Mouse (Mus musculus) limb, embryonic 14.5 days (tissue): ENCODE results near the gene Arhgdia. TPM values are rescaled to one million over a fixed set of nuclear protein-coding genes. Genes with fewer than 3 reads are reported as not detected.

Experiments
- ATAC-seq: fragments of 200-750 bp; cut with Nextera tagmentation; 2 replicates; pipeline ENCODE4 v1.8.0; 2017; ENCODE audit warnings: low read depth, moderate number of reproducible peaks, moderate TSS enrichment; ENCODE audit not compliant: low FRiP score
- DNase-seq: peaks from one replicate; pipeline ENCODE4 v3.0.0-alpha.2; 2015; ENCODE audit warnings: low spot score
- H3K27ac ChIP-seq: fragments of 300-500 bp; sonication (generic); replicated peaks from 2 replicates; pipeline ENCODE4 v1.5.1; 2014; ENCODE audit warnings: low read depth, mild to moderate bottlenecking, low read length, moderate library complexity, mixed read lengths
- H3K27me3 ChIP-seq: fragments of 300-500 bp; sonication (generic); 2 replicates; pipeline ENCODE4 v1.6.1; 2014; ENCODE audit warnings: low read length, mixed read lengths; ENCODE audit not compliant: control insufficient read depth, insufficient read depth
- H3K36me3 ChIP-seq: fragments of 300-500 bp; sonication (generic); 2 replicates; pipeline ENCODE4 v1.6.1; 2014; ENCODE audit warnings: mild to moderate bottlenecking, low read length, moderate library complexity, mixed read lengths; ENCODE audit not compliant: control insufficient read depth, insufficient read depth
- H3K4me1 ChIP-seq: fragments of 300-500 bp; sonication (generic); 2 replicates; pipeline ENCODE4 v1.6.1; 2014; ENCODE audit warnings: antibody characterized with exemption, low read length, mixed read lengths; ENCODE audit not compliant: control insufficient read depth, insufficient read depth
- H3K4me2 ChIP-seq: fragments of 300-500 bp; sonication (generic); replicated peaks from 2 replicates; pipeline ENCODE4 v1.6.1; 2014; ENCODE audit warnings: low read depth, mild to moderate bottlenecking, low read length, moderate library complexity; ENCODE audit not compliant: severe bottlenecking
- H3K4me3 ChIP-seq: fragments of 300-500 bp; sonication (generic); replicated peaks from 2 replicates; pipeline ENCODE4 v1.5.1; 2014; ENCODE audit warnings: low read length
- H3K9ac ChIP-seq: fragments of 300-500 bp; sonication (generic); 2 replicates; pipeline ENCODE4 v1.6.1; 2014; ENCODE audit warnings: mild to moderate bottlenecking, low read depth, low read length, moderate library complexity; ENCODE audit not compliant: severe bottlenecking
- H3K9me3 ChIP-seq: fragments of 300-500 bp; sonication (generic); 2 replicates; pipeline ENCODE4 v1.6.1; 2016; ENCODE audit warnings: low read length; ENCODE audit not compliant: control insufficient read depth
- POLR2A ChIP-seq: fragments of 200-500 bp; IDR thresholded peaks from 2 replicates; pipeline ENCODE4 v1.8.0; 2012; ENCODE audit warnings: inconsistent platforms, mild to moderate bottlenecking, moderate library complexity, borderline replicate concordance; ENCODE audit not compliant: insufficient read depth, insufficient read length; ENCODE audit errors: extremely low read depth
- WGBS: fragments of 180-500 bp; shearing (Covaris S2); extraction: QIAGEN DNeasy Blood & Tissue Kit; methylation state at CpG from one replicate; pipeline ENCODE4 v1.1.7; 2014; 5-methylcytosine and 5-hydroxymethylcytosine counted together
- polyA plus RNA-seq, 2 experiments: library from polyadenylated mRNA; depleted of rRNA in 1 of 2; stranded (reverse) in 1 of 2; unstranded in 1 of 2; fragments of >200 nt; fragmentation: Nextera tagmentation in 1 of 2; extraction: Ambion mirVana in 1 of 2; gene quantifications; 2 replicates each; pipeline versions ENCODE4 v1.2.1 to v1.2.3; 2012 to 2014

Arhgdia gene
- polyA plus RNA-seq, 2 experiments, result 566 to 610 TPM

DNA sequence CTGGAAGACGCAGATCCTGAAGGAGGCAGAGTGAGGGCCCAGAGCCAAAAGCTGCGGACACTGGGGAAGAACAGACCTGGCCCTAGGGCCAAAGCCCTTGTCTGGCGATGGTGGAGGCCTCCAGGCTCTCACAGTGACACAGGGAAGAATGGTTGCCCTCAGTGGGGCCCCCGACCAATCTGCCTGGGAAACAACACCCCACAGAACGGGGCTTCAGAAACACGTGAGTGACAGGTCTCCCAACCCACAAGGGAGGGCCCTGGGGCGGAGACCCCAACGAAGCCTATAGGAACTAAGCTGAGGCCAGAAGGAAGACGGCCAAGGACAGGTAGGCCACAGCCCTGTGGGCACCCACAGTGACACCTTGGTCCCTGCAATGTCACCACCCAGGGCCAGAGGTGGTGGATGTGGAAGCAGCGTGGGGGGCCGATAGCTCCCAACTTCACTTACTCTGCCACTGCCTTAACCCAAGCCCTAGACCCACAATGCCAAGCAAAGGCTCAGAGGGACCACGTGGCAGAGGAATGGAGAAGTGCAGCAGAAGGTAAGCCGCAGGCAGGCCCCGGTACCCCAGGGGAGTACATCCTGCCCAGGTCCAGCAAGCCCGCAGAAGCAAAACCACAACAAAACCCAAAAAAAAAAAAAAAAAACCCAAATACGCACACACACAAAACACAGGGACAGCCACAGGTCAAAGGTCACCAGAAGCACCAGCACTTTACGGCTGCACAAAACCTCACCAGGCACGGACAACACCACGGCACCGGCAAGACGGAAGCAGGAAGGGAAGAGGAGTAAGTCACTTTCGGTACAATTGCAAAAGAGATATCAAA lies 46.3 kb upstream of the Arhgdia start:
- H3K4me1 ChIP-seq, result peaks cover 15% of the 10 kb centered on the region
- ATAC-seq, result no peak

DNA sequence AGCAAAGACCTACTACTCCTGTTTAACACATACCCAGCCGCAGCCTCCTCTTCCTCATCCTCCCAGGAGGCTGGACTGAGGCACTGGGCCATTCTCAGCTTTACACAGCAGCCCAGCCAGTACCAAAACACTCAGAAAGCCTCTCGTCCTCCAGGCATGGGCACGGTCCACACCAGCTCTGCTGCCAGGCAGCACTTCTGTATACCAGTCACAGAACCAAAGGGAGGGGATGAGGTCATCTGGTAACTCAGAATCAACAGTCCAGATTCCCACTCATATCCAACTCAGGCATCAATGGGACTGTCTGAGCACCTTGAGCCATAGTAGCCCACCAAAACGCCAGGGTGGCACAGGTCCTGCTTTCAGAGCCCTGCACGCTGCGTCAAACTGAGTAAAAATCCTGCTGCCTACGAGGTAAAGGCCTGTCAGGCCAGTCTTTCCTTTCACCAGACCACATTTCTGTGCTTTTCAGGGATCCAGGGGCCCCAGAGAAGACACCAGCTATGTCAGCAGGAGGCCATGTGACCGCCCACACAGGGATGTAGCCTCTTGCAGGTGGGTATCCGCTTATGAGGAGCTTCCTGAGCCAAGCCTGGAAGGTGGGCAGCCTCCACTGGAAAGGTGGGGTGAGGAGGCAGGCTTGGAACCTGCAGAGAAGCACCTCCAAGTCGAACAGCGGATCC lies 45.5 kb upstream of the Arhgdia start:
- no peak overlapping the region for H3K27ac ChIP-seq

More for the DNA sequence above, 46.3 kb upstream of the Arhgdia start:
- H3K4me3 ChIP-seq, result no peak overlapping the region
- H3K9ac ChIP-seq, result no peak overlapping the region
- H3K27ac ChIP-seq, result no peak overlapping the region
- DNase-seq, result no peak
- H3K4me2 ChIP-seq, result no peak overlapping the region
- peaks cover 33% of the 10 kb centered on the region for H3K36me3 ChIP-seq
- H3K27me3 ChIP-seq, result no peaks in the 10 kb centered on the region
- no peaks in the 10 kb centered on the region for H3K9me3 ChIP-seq
- TF ChIP-seq POLR2A, result no peak
- 78% methylated on average over 22 of the region's 22 CpGs for WGBS

DNA sequence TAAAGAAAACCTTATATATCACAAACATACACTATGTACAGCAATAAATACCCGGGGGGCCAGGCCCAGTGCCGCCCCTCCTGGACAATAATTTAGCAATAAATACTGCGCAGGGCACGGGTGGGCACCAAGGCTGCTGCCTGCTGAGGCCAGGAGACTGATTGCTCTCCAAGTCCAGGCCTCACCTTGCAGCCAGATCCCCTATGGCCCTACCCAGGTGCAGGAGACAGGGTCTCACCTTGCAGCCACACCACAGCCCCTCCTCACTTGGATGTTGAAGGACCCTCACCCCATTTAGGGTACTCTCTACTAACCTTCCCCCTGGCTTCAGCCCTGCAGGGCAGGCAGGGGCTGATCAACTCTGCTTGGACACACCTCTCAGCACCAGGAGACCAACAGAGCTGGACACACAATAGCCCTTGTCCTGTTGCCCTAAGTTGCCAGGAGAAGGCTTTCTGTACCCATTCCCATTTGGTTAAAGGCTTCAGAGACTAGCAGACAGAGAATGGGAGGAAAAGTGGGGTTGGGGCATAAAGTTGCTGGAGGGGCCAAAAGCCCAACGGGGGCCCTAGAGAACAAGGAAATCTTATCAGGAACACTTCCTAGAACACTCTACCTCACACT lies 43.8 kb upstream of the Arhgdia start, which contains the start of gene Sirt7:
Gene Sirt7 (minus strand): TSS at position 89 of the 624 bp plus-strand sequence.
- H3K4me1 ChIP-seq, result peaks cover 4% of the 10 kb centered on the region; the same call in 1 of the 2 replicates
- ATAC-seq, result peak; percentile 9; the same call in 1 of the 2 replicates
- no peak for TF ChIP-seq POLR2A
- no peak for DNase-seq
- no peaks in the 10 kb centered on the region for H3K9me3 ChIP-seq
- H3K4me3 ChIP-seq, result peak within 1 kb of the TSS; percentile 94
- WGBS, result 20% methylated on average over 5 of the region's 5 CpGs
- peak within 1 kb of the TSS; percentile 66 for H3K9ac ChIP-seq
- H3K36me3 ChIP-seq, result peaks cover 51% of the 10 kb centered on the region
- no peaks in the 10 kb centered on the region for H3K27me3 ChIP-seq
- H3K4me2 ChIP-seq, result peak within 1 kb of the TSS; percentile 99
- peak within 1 kb of the TSS; percentile 53; the same call in 1 of the 2 replicates for H3K27ac ChIP-seq

More for the DNA sequence above, 45.5 kb upstream of the Arhgdia start:
- no peaks in the 10 kb centered on the region for H3K27me3 ChIP-seq
- H3K4me1 ChIP-seq, result peaks cover 10% of the 10 kb centered on the region
- DNase-seq (no peak), ATAC-seq (no peak)
- no peak for TF ChIP-seq POLR2A
- H3K4me2 ChIP-seq, result no peak overlapping the region
- no peaks in the 10 kb centered on the region for H3K9me3 ChIP-seq
- no peak overlapping the region for H3K4me3 ChIP-seq
- no peak overlapping the region for H3K9ac ChIP-seq
- peaks cover 36% of the 10 kb centered on the region for H3K36me3 ChIP-seq
- WGBS, result 91% methylated on average over 11 of the region's 11 CpGs

DNA sequence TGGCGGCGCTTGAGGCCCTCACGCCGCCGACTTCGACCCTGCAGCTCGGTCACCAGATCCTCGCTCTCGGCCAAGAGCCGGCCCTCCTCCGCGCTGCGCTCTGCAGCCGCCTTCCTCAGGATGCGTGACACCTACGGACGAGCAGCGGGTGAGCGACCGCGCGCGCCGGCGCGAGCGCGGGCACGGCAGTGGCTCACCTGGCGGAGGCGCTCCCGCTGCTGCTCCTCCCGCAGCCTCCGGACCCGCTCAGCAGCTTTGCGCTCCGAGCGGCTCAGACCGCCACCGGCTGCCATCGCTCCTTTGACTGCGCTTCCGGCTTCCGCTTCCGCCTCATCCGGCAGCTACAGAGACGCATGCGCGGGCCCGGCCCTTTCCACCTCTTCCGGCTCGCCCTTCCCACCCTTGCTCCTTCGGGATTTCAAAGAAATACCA lies 43.3 kb upstream of the Arhgdia start:
- H3K36me3 ChIP-seq, result peaks cover 57% of the 10 kb centered on the region
- no peaks in the 10 kb centered on the region for H3K27me3 ChIP-seq
- DNase-seq (peak; percentile 93), ATAC-seq (peak; percentile 83)
- WGBS, result under 1% methylated on average over 27 of the region's 53 CpGs
- H3K4me1 ChIP-seq, result peaks cover 4% of the 10 kb centered on the region; the same call in 1 of the 2 replicates
- H3K4me3 ChIP-seq, result peak overlapping the region; percentile 94
- peak overlapping the region; percentile 53; the same call in 1 of the 2 replicates for H3K27ac ChIP-seq
- TF ChIP-seq POLR2A, result no peak
- H3K9ac ChIP-seq, result peak overlapping the region; percentile 66
- H3K9me3 ChIP-seq, result no peaks in the 10 kb centered on the region
- peak overlapping the region; percentile 99 for H3K4me2 ChIP-seq

DNA sequence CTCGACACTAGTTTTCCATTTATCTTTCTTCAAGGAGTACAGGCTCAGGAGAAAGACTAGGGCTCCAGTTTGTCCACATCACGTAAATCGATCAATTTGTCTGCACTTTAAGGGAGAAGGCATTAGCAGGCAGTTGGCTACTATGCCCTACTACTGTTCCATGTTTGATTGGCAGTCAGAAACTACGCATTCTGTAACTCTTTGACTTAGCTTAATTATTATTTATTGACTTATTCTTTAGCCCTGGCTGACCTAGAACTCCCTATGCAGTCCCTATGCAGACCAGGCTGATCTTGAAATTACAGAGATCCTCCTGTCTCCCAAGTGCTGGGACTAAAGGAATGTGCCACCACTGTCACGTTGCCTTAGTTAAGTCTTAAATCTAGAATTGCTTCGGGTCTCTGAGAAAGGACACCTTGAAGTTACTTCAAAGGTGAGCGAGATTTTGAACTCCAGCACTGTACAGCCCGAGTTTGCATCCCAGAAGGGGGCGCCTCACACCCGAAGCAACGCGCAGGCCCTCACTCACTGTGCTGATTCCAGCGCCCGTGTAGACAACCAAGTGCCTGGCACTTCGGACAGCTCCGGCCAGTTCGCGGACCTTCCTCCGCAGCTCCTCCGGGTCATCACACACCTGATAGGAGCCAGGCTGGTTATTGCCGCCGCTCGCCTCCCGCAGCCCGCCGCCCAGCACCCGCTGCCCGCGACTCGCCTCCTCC lies 42.7 kb upstream of the Arhgdia start:
- Histone ChIP-seq H3K4me3 (peak overlapping the region; percentile 94), H3K27me3 (no peaks in the 10 kb centered on the region), H3K36me3 (peaks cover 54% of the 10 kb centered on the region), H3K4me1 (peaks cover 4% of the 10 kb centered on the region; the same call in 1 of the 2 replicates), H3K4me2 (peak overlapping the region; percentile 99), H3K9me3 (no peaks in the 10 kb centered on the region), H3K9ac (peak overlapping the region; percentile 66), H3K27ac (peak overlapping the region; percentile 53; the same call in 1 of the 2 replicates)
- 13% methylated on average over 29 of the region's 30 CpGs for WGBS
- ATAC-seq, result peak; percentile 56
- DNase-seq, result peak; percentile 30
- no peak for TF ChIP-seq POLR2A
